Mouse (Mus musculus) bone marrow macrophage, adult 2 months (primary cell): ENCODE data around the gene Lrba. TPM values are rescaled to one million over a fixed set of nuclear protein-coding genes. Genes with fewer than 3 reads are reported as not detected.

Experiments used
- H3K27ac ChIP-seq: 2 replicates; pipeline ENCODE4 v1.5.1; 2012; ENCODE audit warnings: low read depth, low read length; ENCODE audit not compliant: insufficient read depth
- H3K4me1 ChIP-seq: 2 replicates; pipeline ENCODE4 v1.6.1; 2012; ENCODE audit warnings: low read length; ENCODE audit not compliant: control insufficient read depth, insufficient read depth
- H3K4me3 ChIP-seq: 2 replicates; pipeline ENCODE4 v1.5.1; 2012; ENCODE audit warnings: mild to moderate bottlenecking, low read length, moderate library complexity; ENCODE audit not compliant: insufficient read depth
- CTCF ChIP-seq: IDR thresholded peaks from 2 replicates; pipeline ENCODE4 v1.5.1; 2012; ENCODE audit warnings: low read depth, mild to moderate bottlenecking, low read length, moderate library complexity
- POLR2A ChIP-seq: IDR thresholded peaks from 2 replicates; pipeline ENCODE4 v1.6.1; 2012; ENCODE audit warnings: mild to moderate bottlenecking, low read depth, low read length, borderline replicate concordance
- polyA plus RNA-seq: library from polyadenylated mRNA; stranded (reverse); fragments of >200 nt; gene quantifications from 2 replicates; pipeline ENCODE4 v1.2.4, GENCODE M21; 2012; ENCODE audit not compliant: missing spikeins, insufficient read depth, insufficient read length

Gene Lrba
- polyA plus RNA-seq, 1 experiment: 5.8 TPM

GRCm38 (mm10) chr3:86551011-86551728, 326.7 kb downstream of the Lrba start:
- Histone ChIP-seq H3K27ac (no peak overlapping the region), H3K4me1 (peaks cover 3% of the 10 kb centered on the region; the same call in 1 of the 2 replicates), H3K4me3 (no peak overlapping the region)
- TF ChIP-seq POLR2A: no peak
- no peak for TF ChIP-seq CTCF

- no peak for TF ChIP-seq CTCF
- no peak for TF ChIP-seq POLR2A
- peaks cover 9% of the 10 kb centered on the region for H3K4me1 ChIP-seq
- H3K27ac ChIP-seq: no peak overlapping the region
- H3K4me3 ChIP-seq: no peak overlapping the region
Measured at GRCm38 (mm10) chr3:86552170-86552569, 327.7 kb downstream of the Lrba start.

GRCm38 (mm10) chr3:86558976-86559375, 334.5 kb downstream of the Lrba start:
- TF ChIP-seq POLR2A: no peak
- Histone ChIP-seq H3K4me1 (peaks cover 5% of the 10 kb centered on the region), H3K27ac (no peak overlapping the region)

DNA sequence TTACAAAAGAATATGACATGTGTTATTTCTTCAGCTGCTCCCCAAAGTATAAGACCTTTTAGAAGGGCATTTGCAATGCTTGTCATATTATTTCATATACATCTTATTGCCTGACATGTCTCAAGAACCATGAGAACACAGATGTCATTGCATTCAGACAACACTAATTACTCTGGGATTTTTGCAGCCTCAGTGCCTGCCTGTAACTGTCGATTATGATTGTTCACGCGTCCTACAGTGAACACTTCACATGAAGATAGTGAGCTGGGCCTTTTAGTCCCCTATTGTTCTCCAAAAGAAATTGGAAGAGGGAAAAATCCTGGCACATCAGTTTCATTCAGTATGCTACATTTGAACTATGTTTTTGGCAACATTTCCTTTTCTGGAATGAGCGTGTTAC, 335.2 kb downstream of the Lrba start:
- TF ChIP-seq CTCF (no peak), POLR2A (no peak)
- H3K4me1 ChIP-seq: peaks cover 5% of the 10 kb centered on the region
- H3K27ac ChIP-seq: no peak overlapping the region
- no peak overlapping the region for H3K4me3 ChIP-seq

More at GRCm38 (mm10) chr3:86558976-86559375, 334.5 kb downstream of the Lrba start:
- no peak overlapping the region for H3K4me3 ChIP-seq

DNA sequence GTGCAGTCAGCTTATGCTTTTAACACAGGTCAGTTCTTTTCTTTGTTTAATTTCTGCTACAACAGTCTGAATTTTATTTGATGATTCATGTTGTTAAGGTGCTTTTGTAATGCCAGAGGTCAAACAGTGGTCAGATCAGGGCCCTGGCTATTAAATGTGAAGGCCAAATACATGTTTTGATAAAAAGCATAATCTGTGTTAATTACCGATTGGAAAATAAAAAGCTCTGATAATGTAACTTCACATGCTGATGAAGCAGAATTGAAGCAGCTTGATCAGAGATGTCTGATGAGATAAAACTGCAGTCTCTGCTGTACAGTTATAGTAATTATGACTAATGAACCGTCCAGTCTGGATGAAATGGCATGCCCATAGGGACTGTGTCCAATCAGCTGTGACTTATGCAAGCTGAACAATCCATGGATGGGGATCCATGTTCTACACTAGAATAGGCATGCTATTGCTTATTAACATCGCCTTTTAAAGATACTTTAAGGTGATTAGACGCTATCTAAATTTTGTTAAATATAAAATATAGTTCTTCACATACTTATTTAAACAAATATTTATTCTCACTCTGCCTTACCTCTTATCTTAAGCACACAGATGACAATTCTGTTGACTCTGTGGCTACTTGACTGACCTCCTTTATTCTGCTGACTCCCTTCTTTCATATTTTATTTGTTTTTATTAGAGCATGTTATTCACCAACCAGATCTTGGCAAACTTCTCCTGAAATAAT, 336.0 kb downstream of the Lrba start:
- TF ChIP-seq POLR2A (no peak), CTCF (no peak)
- no peak overlapping the region for H3K27ac ChIP-seq

DNA sequence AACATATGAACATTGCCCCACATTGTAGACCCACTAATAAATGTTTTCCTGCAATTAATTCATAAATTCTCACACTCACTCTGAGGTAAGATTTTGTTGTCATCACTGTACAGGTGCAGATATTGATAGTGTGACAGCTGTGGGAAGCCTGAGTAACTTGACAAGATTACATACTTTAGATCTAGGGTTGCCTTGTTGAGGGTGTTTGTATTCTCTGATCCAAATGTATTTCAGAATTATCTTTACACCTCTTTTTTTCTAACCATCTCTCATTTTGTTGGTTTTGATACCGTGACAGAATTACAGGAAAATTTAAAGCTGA, 336.5 kb downstream of the Lrba start:
- Histone ChIP-seq H3K27ac (no peak overlapping the region), H3K4me1 (peaks cover 5% of the 10 kb centered on the region), H3K4me3 (no peak overlapping the region)
- TF ChIP-seq POLR2A (no peak), CTCF (no peak)

More for the DNA sequence above, 336.0 kb downstream of the Lrba start:
- Histone ChIP-seq H3K4me1 (peaks cover 5% of the 10 kb centered on the region), H3K4me3 (no peak overlapping the region)

- H3K4me1 ChIP-seq: peaks cover 4% of the 10 kb centered on the region
- TF ChIP-seq POLR2A (no peak), CTCF (no peak)
Measured at GRCm38 (mm10) chr3:86561396-86561795, 336.9 kb downstream of the Lrba start.

DNA sequence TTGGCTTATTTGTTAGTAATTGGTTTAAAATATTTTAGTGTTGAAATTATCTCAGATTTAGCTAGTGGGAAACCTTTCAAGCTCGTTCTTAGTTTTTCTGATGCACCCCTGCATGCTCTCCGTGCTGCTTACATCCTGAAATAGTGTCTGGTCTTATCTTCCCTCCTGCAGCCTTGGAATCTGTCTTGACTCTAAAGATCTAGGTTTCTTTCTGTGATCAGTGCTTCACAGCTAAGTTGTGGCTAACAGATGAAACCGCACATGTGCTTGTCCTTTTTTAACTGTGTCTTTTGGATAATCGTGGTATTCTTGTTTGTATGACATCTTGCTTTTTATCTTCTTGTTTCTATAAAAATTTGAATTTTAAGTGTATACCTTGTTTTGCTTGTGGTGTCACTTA, 342.8 kb downstream of the Lrba start:
- H3K27ac ChIP-seq: no peak overlapping the region
- no peaks in the 10 kb centered on the region for H3K4me1 ChIP-seq
- no peak overlapping the region for H3K4me3 ChIP-seq
- TF ChIP-seq POLR2A (no peak), CTCF (no peak)

More at GRCm38 (mm10) chr3:86561396-86561795, 336.9 kb downstream of the Lrba start:
- Histone ChIP-seq H3K4me3 (no peak overlapping the region), H3K27ac (no peak overlapping the region)

GRCm38 (mm10) chr3:86571518-86571917, 347.0 kb downstream of the Lrba start:
- TF ChIP-seq POLR2A (no peak), CTCF (no peak)
- Histone ChIP-seq H3K27ac (no peak overlapping the region), H3K4me1 (no peaks in the 10 kb centered on the region), H3K4me3 (no peak overlapping the region)
